Mouse (Mus musculus) heart, postnatal 0 days (tissue): ENCODE measurements around the gene Hcrtr1. TPM values are rescaled to one million over a fixed set of nuclear protein-coding genes. Genes with fewer than 3 reads are reported as not detected.
A peak's percentile ranks its signal among the peaks of the same experiment; 100 is the strongest.

Experiments used
- ATAC-seq: fragments of 200-750 bp; cut with Nextera tagmentation; 2 replicates; pipeline ENCODE4 v1.8.0; 2017; ENCODE audit warnings: low read depth, moderate number of reproducible peaks, moderate library complexity; ENCODE audit not compliant: insufficient read depth
- DNase-seq: peaks from one replicate; pipeline ENCODE4 v3.0.0-alpha.2; 2016; ENCODE audit warnings: low spot score
- H3K27ac ChIP-seq: fragments of 300-500 bp; sonication (generic); 2 replicates; pipeline ENCODE4 v1.5.1; 2014; ENCODE audit warnings: low read depth, mild to moderate bottlenecking
- H3K27me3 ChIP-seq: fragments of 300-500 bp; sonication (generic); 2 replicates; pipeline ENCODE4 v1.6.1; 2014; ENCODE audit warnings: low read length, mixed read lengths; ENCODE audit not compliant: control insufficient read depth, insufficient read depth
- H3K36me3 ChIP-seq: fragments of 300-500 bp; sonication (generic); replicated peaks from 2 replicates; pipeline ENCODE4 v1.6.1; 2014; ENCODE audit warnings: low read length, mixed read lengths; ENCODE audit not compliant: control insufficient read depth, insufficient read depth
- H3K4me1 ChIP-seq: fragments of 300-500 bp; sonication (generic); 2 replicates; pipeline ENCODE4 v1.6.1; 2014; ENCODE audit warnings: antibody characterized with exemption; ENCODE audit not compliant: control insufficient read depth, insufficient read depth
- H3K4me2 ChIP-seq: fragments of 300-500 bp; sonication (generic); 2 replicates; pipeline ENCODE4 v1.6.1; 2014; ENCODE audit warnings: low read depth, mild to moderate bottlenecking, low read length, moderate library complexity
- H3K4me3 ChIP-seq: fragments of 300-500 bp; sonication (generic); 2 replicates; pipeline ENCODE4 v1.5.1; 2014; ENCODE audit warnings: low read depth, low read length
- H3K9ac ChIP-seq: fragments of 300-500 bp; sonication (generic); replicated peaks from 2 replicates; pipeline ENCODE4 v1.6.1; 2014; ENCODE audit warnings: low read depth, low read length, mixed read lengths
- H3K9me3 ChIP-seq: fragments of 300-500 bp; sonication (generic); replicated peaks from 2 replicates; pipeline ENCODE4 v1.6.1; 2016; ENCODE audit warnings: low read length; ENCODE audit not compliant: control insufficient read depth
- CTCF ChIP-seq: IDR thresholded peaks from 2 replicates; pipeline ENCODE4 v1.5.1; 2016; ENCODE audit warnings: antibody characterized with exemption, control low read depth, low read depth
- EP300 ChIP-seq: IDR thresholded peaks from 2 replicates; pipeline ENCODE4 v1.6.1; 2016; ENCODE audit warnings: antibody characterized with exemption, low read depth
- WGBS: fragments of 180-500 bp; shearing (Covaris S2); extraction: QIAGEN DNeasy Blood & Tissue Kit; methylation state at CpG from one replicate; pipeline ENCODE4 v1.1.7; 2014; 5-methylcytosine and 5-hydroxymethylcytosine counted together
- polyA plus RNA-seq: library from polyadenylated mRNA; unstranded; fragments of >200 nt; fragmentation: Nextera tagmentation; extraction: Ambion mirVana; gene quantifications from 2 replicates; pipeline ENCODE4 v1.2.1, GENCODE M21; 2015
- total RNA-seq: library from RNA; depleted of rRNA; stranded (reverse); fragments of >200 nt; gene quantifications from 2 replicates; pipeline ENCODE4 v1.2.3, GENCODE M21; 2014; ENCODE audit warnings: low replicate concordance; rRNA removed

The Hcrtr1 gene
- total and polyA plus RNA-seq, 2 experiments from 2014 or later, result not detected

GRCm38 (mm10) chr4:130081345-130082190 lies 57.6 kb downstream of the Hcrtr1 start:
- Histone ChIP-seq H3K27ac (no peak overlapping the region), H3K4me3 (no peak overlapping the region), H3K9ac (0 out of 2 replicates have a peak overlapping the region, but pooled peaks have one; percentile 2), H3K4me2 (no peak overlapping the region), H3K36me3 (no peaks in the 10 kb centered on the region), H3K9me3 (no peaks in the 10 kb centered on the region), H3K4me1 (peaks cover 6% of the 10 kb centered on the region; the same call in 1 of the 2 replicates), H3K27me3 (peaks cover 24% of the 10 kb centered on the region)
- DNase-seq (peak; percentile 46), ATAC-seq (peak; percentile 63)
- no peak for TF ChIP-seq CTCF
- TF ChIP-seq EP300, result no peak
- 58% methylated on average over 19 of the region's 19 CpGs for WGBS

Other genes with a start within 250 kb of the Hcrtr1 start
- gene Spocd1, start 210.1 kb downstream of the Hcrtr1 start, total RNA-seq, result 0.70 TPM in 1 of 2 replicates, not detected in the other
- 0.04 and 0.05 TPM in 2 replicates for gene Spocd1, start 210.1 kb downstream of the Hcrtr1 start, polyA plus RNA-seq
- gene Adgrb2, start 154.5 kb downstream of the Hcrtr1 start, total RNA-seq, result 7.3 and 10.6 TPM in 2 replicates
- 0.48 and 0.59 TPM in 2 replicates for gene Adgrb2, start 154.5 kb downstream of the Hcrtr1 start, polyA plus RNA-seq
- gene Col16a1, start 91.5 kb downstream of the Hcrtr1 start, total RNA-seq, result 21.6 and 67.5 TPM in 2 replicates
- 9.9 and 11.6 TPM in 2 replicates for gene Col16a1, start 91.5 kb downstream of the Hcrtr1 start, polyA plus RNA-seq
- gene Pef1, start 36.8 kb downstream of the Hcrtr1 start, total RNA-seq, result 70.8 and 98.8 TPM in 2 replicates
- gene Pef1, start 36.8 kb downstream of the Hcrtr1 start, polyA plus RNA-seq, result 49.2 and 50.7 TPM in 2 replicates
- gene Tinagl1, start 35.8 kb upstream of the Hcrtr1 start, total RNA-seq, result 128 and 168 TPM in 2 replicates
- gene Tinagl1, start 35.8 kb upstream of the Hcrtr1 start, polyA plus RNA-seq, result 56.1 and 61.3 TPM in 2 replicates
- not detected in 2 replicates for gene Gm853, start 83.0 kb upstream of the Hcrtr1 start, total RNA-seq
- not detected in 2 replicates for gene Gm853, start 83.0 kb upstream of the Hcrtr1 start, polyA plus RNA-seq
- gene Serinc2, start 139.8 kb upstream of the Hcrtr1 start, total RNA-seq, result 1.3 and 1.9 TPM in 2 replicates
- gene Serinc2, start 139.8 kb upstream of the Hcrtr1 start, polyA plus RNA-seq, result 1.3 TPM in 2 replicates
- 2,071 and 3,924 TPM in 2 replicates for gene Fabp3, start 169.2 kb upstream of the Hcrtr1 start, total RNA-seq
- 10,729 and 11,746 TPM in 2 replicates for gene Fabp3, start 169.2 kb upstream of the Hcrtr1 start, polyA plus RNA-seq
- not detected in 2 replicates for gene Gm10570, start 169.3 kb upstream of the Hcrtr1 start, total RNA-seq
- 2.1 and 2.8 TPM in 2 replicates for gene Gm10570, start 169.3 kb upstream of the Hcrtr1 start, polyA plus RNA-seq
- 19.6 and 20.0 TPM in 2 replicates for gene Zcchc17, start 220.6 kb upstream of the Hcrtr1 start, total RNA-seq
- gene Zcchc17, start 220.6 kb upstream of the Hcrtr1 start, polyA plus RNA-seq, result 39.6 and 46.8 TPM in 2 replicates
- 36.8 and 39.2 TPM in 2 replicates for gene Snrnp40, start 220.8 kb upstream of the Hcrtr1 start, total RNA-seq
- gene Snrnp40, start 220.8 kb upstream of the Hcrtr1 start, polyA plus RNA-seq, result 41.2 and 41.4 TPM in 2 replicates